Mouse (Mus musculus) cerebellum, postnatal 25 days (tissue): ENCODE results near the gene Trpm1.
A peak's percentile ranks its signal among the peaks of the same experiment; 100 is the strongest.

Experiments used
- DNase-seq, 2 experiments: peaks; one replicate each; pipeline ENCODE4 v3.0.0; 2021; ENCODE audit warnings: mixed read lengths in 2 of 2

The Trpm1 gene

DNA sequence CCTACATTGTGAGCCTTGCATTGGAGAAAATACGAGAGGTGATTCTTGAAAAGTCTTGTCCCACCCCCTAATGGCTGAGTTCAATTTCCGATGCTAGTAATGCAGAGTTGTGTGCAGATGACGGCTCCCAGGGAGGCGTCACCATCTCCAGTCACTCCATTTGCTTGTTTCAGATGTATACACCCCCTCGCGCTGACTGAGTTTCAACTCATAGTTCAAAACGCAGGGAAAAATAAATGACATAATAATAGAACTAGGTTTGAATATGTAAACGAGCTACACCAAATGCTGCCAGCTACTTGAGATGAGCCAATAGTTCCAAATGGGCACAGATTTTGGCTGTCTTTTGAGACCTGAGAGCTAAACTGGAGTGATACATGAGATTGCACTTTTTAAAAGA lies 84.1 kb downstream of the Trpm1 start:
- DNase-seq: no peak

DNA sequence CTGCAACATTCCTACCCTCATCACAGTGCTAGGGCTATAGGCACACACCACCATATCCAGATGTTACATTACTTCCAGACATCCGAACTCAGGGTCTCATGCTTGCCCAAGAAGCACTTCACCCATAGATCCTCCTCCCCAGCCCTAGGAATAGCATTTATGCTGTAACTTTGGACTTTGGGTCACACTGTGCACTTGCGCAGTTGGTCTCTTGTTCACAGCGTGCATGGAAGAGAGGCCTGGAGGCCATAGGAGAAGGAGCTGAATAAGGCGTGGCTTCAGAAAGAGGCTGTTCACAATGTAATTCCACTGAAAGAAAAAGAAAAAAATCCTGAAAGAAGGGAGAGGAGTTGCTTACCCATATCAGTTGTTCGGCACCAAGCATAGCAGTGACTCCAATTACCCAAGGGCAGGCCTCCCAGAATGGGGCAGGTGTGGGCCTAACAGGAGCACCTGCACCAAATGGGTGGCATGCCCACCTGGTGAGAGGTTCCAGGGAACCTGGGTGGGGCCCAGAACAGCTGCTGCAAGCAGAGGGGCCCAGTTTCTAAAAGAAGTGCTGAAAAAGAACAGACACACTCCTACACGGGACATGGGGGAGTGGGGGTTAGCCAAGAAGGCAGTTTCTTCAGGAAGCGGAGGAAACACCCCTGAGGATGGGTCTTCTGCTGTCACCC lies 84.9 kb downstream of the Trpm1 start:
- DNase-seq: no peak

DNA sequence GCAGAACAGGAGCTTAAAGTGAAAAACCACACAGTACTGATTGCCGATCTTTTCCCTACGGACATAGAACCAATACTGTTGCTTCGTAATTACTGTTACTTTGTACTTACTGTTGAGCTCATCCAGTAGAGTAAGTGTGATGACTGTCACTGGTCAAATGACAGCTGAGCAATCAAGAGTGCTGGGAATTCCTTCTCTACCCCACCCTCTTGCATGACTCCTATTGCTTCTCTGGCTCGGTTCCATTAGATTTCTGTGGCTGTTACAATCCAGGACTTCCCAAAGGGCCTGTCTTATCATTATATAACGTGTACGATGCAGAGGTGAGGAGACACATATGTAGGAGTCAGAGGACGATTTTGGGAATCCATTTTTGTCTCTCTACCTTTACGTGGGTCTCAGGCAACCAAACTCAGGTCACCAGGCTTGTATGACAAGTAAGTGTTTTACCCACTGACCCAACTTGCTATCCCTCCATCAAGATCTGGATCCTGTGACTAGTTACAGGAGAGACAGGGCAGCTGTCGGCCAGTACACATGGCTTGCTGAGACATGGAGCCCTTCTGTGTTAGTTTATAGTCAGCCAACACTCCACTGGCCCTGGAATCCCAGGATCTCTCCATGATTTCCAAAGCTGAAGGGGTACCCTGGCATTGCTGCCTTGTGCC lies 85.6 kb downstream of the Trpm1 start:
- no peak for DNase-seq

DNA sequence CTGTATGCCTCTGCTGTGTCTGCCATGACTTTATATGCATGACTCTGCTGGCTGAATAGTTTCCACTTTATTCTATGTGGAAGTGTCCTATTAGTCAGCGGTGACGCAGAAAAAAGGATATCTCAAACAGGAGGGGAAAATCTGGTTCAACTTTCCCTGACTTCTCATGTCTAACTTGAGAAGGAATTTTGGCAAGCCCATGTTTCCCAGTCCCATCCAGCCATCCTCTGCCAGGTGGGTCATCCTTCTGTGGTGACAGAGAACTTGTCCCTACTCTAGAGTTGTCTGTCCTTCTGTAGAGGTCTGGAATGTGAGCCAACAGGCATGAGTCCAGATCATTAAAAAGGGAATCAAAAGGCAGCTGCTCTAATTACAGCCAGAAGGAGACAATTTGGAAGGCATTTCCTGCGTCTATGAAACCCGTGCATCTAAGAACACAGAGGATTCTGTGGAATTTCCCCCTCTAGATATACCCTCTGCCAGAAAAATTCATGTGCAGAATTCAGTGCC lies 86.2 kb downstream of the Trpm1 start:
- DNase-seq: peak in 1 of 2 experiments; percentile 9

DNA sequence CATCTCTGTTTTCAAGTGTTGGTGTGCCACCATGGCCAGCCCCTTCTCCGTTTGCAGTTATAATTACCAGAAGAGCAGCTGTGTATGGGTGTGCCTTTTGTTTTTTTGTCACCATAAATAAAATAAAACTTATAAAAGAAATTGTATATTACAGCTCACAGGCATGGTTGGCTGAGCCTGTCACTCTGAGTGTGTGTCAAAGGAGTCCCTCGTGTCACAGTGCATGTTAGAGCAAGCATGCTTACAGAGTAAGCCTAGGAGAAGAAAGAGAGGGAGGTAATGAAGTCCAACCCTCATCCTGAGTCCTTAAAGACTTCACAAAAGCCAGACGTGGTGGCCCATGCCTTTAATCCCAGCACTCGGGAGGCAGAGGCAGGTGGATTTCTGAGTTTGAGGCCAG lies 88.8 kb downstream of the Trpm1 start:
- DNase-seq: no peak

DNA sequence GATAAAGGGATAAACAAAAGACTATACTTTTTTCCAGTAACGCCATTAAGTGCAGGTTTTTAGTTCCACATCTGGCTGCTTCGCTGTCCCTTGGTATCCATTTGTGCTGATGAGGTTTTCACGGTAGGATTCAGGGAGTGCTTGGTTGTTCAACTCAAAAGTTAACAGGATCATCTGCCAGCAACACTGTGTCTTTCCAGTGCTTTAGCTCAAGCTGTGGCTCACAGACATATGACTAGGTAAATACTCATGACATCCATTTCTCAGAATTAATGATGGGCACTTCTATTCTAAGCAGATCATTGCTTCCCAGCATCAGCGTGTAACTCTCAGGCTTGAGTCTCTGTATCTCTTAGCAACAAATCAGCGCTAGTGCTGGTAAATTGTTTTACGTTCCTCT lies 90.7 kb downstream of the Trpm1 start:
- DNase-seq: no peak

DNA sequence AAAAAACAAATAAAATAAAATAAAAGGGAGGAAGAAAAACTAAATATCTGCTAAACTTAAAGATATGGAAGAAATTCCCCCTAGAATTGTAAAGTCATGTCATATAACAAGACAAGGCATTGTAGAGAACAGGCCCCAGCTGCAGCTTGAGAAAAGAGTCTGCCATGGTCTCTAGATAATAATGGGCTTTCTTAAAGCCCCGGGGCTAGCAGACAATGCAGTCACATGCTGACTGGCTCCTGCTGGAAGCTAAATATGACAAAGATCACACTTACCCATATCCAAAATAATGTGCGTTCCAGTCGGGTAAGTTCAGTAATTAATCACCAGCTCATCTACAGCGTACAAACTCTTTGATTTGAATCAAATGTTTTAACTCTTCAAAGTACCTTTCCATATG lies 93.1 kb downstream of the Trpm1 start:
- no peak for DNase-seq

DNA sequence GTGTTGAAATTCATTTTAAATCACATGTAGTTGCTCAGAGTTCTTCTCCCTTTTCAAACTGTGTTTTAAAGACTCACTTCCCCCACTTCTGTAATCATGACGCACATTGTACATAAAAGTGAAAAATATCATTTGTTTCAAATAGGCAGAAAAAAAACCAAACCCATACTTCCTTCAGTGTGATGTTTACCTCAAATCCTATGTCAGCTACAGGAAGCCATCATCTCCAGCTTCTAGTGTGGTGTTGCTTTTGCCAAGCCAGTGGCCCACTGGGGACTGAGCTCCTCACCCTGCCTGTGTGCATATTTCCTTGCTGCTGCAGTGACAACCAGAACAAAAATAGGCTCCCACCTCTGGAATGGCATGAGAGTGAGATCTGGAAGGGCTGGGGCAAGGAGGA lies 94.7 kb downstream of the Trpm1 start:
- no peak for DNase-seq

DNA sequence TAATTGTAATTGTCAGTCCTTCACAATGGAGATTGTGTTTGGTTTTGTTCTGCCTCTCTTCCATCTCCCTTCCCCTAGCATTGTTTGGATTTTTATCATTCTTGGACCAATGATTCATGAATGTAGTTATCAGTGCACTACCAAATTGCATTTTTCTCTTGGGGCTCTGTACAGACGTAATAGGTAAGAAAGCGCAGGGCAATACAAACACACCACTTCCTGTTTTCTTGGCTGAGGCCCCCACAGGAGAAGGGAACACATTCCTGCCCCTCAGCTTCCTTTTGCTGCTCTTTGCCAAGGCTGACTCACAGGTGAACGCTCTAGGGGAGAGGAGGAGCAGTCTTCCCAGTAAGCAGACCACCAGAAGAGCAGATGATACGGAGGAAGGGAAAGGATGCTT lies 96.1 kb downstream of the Trpm1 start:
- no peak for DNase-seq

DNA sequence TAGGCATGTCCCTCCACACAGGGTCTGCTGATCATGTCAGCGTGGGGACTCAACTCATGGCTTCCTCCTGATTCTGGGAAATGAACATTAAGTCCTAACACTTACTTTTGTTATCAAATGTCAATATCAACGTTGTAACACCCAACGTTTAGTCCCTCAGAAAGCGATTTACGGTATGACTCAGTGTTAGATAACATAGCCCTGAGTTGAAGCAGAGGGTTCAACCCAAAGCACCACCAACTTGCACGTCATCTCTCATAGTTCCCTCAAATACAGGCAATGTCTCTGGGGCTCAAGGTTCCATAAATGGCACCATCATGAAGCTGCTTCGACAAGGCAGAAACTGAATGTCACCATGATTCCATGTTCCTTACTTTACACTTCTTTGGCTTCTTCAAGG lies 96.8 kb downstream of the Trpm1 start:
- DNase-seq: no peak

DNA sequence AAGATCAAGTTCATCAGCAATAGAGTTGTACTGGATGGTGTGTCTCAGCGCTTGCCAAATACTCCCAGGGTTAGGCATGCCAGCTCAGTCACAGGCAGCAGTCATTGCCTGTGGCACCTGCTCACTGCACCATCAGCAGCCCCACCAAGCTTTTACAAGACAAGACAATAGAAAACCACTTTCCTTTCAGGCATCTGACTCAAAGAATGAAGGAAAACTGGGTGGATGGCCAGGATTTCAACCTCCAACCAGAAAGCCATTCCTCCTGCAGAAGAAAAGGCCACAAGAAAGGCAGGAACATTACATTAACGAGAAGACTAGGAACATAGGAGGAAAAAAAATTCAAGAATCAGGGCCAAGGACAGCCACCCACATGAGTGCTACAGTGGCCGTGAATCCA lies 100.1 kb downstream of the Trpm1 start:
- no peak for DNase-seq

DNA sequence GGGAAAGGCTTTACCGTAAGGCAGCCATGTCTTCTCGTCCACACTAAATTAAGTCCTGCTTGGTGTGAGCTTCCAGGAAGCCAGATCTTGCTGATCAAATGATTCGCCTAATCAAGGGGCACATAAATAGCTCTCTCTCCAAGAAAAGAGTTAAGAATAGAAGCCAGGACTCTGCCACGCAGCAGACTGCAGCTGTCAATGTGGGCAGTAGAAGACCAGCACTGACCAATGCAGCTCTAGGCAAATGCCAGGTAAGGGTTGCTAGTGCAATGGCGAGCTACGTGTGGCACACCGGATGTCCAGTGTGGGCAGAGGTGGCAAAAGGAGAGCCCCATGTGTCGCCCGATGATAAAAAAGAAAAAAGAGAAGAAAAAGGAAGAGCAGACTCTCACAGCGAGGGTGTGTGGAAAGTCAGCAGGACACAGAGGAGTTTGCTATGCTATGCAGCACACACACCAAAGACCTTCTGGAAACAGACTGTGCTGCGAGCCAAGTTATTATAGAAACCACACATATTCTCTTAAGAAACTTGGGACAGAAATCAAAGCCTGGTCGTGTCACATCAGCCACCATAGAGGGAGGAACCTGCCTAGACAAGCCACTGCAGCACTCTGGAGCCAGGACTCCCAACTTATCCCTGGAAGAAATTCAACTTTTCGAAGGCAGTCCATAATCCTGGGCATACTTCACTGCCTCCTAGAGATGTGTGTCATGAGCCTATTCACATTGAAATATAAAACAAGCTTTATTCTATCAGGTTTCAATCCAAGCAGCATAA lies 112.1 kb downstream of the Trpm1 start:
- no peak for DNase-seq

DNA sequence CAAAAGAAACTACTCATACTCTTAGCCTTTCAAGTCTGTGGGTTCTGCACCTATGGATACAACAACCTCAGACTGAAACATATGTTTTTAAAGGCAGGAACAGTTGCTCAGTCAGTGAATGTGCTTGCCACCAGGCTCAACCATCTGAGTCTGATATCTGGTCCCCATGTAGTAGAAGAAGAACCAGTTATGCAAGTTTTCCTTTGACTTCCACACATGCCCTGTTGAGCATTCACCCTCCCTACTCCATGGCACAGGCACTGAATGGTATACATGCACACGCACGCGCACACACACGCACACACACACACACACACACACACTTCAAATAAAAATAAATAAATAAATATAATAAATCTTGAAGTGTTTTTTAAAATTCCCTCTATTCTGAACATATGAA lies 113.0 kb downstream of the Trpm1 start:
- no peak for DNase-seq

DNA sequence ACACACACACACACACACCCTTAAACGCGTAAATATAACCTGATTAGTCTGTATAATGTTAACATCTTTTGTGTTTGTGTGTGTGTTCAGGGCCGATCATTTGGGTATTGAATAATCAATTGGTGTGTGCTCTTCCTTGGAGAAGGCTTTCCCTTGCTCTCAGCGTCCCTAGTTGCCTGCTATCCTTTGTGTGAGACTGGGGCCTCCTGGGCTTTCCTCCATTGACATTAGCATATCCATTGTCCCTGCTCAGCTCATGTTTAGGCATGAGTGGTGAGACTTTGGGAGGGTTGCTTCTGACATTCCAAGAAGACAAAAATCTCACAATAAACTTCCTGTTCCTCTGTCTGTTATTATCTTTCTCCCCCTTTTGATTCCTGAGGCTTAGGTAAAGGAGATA lies 118.3 kb downstream of the Trpm1 start:
- DNase-seq: no peak

DNA sequence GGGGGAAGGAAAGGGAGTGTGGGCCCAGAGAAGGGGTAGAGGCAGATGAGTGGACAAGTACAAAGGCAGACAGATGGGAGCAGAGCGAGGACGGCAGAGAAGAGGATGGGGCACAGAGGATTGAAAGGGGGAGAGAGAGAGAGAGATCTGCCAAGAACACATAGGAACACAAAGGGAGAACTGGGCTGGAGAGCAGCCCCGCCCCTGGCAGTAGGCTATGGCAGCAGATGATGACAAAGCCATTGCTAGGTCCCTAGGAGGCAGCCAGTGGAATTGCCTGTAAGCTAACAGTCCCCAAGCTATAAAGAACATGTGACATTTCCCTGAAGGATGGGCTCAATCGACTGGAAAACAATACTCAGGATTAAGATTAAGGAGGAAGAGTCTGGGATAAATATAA lies 121.9 kb downstream of the Trpm1 start:
- DNase-seq: no peak

DNA sequence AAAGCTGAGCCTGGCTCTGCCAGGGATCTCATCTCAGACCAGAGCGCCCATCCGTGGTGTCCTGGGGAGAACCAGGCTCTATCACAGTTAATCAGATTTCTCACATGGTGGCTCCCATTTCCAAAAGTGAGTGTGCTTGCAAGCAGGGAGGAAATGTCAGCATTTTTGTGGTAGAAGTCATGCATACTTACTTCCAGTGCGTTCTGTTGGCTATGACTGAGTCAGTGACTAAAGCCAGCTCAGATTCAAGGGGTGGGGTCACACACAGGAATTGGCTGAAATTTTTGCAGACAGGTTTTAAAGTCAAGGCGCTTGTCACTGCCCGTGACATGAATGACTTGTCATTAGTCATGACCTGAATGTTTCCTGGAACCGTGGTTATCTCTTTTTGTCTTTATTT lies 123.3 kb downstream of the Trpm1 start:
- no peak for DNase-seq

DNA sequence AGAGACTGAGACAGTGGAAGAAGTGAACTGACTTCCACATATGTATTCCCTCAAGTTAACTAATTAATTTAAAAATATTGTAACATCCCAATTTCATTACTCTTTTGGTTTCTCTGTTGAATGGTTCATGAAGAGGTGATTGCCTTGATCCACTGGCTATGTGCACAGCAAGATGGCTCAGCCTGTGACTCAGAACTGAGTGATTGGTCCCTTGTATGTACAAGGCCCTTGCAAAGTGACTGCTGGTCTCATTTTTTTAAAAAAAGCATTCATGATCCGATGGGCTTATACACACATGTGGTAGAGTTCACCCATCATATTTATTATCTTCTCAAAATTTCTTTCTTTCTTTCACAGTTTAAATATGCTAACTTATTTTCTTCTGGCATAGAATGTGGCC lies 124.9 kb downstream of the Trpm1 start:
- DNase-seq: no peak

DNA sequence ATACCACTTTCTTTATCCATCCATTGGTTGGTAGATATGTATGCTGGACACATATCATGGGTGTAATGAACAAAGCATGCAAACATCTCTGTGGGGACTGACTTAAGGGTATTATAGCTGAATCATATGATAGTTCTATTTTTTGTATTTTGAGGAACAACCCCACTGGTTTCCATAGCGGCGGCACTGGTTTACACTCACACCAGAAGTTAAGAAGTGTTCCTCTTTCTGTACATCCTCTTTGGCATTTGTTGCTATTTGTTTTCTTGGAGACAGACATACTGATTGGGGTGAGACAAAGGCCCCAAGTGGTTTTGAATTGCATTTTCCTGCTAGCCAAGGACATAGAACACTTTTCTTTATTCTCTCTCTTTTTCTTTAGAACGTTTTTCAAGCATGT lies 125.9 kb downstream of the Trpm1 start:
- DNase-seq: no peak

DNA sequence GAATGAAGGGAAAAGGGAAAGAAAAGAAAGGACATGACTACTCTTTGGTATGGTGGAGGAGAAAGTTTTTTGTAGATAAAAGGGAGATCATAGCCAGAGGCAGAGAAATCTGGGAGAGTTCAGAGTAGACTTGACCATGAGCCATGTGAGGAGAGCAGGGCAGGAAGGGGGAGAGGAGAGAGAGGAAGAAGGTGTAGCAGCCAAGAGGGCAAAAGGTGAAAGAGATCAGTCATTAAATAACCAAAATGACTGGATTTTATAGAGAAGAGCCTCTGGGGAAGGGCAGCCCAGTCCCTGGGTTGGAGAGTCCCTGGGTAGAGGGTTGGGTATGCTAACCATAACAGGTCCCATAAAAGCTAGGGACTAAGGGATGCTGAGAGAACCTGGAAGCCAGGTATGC lies 132.9 kb downstream of the Trpm1 start:
- DNase-seq: no peak

DNA sequence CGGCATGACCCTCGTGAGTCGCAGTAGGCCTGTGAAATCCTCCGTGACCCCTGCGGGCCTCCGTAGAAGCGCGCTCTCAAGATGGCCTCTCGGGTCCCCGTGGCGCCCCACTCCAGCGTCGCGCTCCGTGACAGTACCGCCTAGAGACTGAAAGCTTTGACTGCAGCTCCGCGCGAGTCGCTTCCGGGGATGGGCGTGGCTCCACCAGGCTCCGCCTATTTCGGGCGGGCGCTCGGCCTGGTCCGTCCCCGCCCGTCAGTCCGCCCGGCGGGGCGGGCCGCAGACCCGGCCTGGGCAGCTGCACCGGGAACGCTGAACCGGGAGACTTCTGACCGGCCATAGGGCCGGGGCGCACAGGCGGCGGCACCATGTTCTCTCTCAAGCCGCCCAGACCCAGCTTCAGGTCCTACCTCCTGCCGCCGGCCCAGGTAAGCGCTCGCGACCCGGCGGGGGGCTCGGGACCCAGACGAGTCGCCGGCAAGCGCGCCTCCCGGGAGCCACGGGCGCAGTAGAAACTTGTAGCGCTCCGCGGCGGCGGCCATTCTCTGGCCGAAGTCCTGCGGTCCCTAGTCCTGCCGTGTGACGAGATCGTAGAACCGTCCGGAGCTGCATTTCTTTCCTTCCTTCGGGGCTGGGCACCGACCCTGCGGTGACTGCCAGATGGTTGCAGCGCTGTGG lies 133.9 kb downstream of the Trpm1 start, which contains the start of gene Mtmr10:
Gene Mtmr10, plus strand, starts transcription at position 240 of the 678 bp plus-strand sequence.
- peak; percentile 99 for DNase-seq

DNA sequence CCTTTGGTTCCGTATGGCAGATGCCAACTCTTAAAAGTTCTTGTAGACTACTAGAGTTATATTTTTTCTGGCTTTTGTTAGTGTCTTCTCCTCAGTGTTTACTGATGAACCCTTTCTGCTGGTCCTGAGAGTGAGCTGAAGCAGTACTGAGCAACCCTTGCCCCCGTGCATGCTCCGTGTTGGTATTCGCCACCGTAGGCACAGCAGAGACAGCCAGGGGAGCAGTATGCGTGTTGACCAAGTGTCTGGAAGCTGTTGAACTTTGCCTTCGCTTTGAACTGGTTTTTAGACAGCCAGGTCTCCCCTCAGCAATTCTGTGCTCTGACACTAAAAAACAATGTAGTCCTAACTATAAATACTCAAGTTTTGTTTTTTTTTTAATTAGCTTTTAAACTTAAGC lies 135.8 kb downstream of the Trpm1 start:
- DNase-seq: no peak

DNA sequence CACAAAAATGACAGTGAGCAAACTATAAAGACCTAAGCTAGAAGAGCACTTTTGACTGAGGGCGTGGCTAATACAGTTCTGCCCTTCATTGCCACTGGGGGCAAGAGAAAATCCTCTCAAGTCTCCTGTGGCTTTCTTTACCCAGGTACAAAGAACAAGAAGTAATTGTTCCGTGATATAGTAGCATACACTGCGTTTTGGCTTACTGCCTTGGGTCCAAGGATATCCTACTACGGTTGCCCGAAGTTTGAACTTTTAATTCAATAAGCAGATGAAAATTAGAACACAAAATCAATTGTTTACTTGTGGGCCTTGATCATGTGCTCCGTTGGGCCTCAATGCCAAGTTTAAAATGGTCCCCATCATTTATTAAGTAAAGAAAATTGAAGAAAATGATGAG lies 136.8 kb downstream of the Trpm1 start:
- no peak for DNase-seq

DNA sequence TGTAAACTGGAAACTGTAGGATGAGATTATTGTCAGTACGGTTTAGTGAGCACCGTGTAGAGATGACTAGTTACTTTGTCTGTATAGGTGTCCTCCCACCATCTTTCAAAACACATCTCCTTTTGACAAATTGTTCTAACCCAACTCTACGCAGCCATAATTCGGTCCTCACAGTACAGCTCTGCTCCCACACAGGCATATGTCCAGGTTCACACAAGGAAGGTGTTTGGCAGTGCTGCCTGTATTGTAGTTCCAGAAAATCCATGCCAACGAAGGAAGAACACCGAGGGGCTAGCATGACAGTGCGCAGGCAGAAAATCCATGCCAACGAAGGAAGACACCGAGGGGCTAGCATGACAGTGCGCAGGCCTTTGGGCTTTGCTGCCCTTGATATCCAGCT lies 138.1 kb downstream of the Trpm1 start:
- peak; percentile 40 to 42 for DNase-seq
